Mouse (Mus musculus) heart, postnatal 25 days (tissue): Measurements from ENCODE around the gene Gabra5. TPM values are rescaled to one million over a fixed set of nuclear protein-coding genes. Genes with fewer than 3 reads are reported as not detected.

ENCODE experiments used
- DNase-seq: peaks from one replicate; pipeline ENCODE4 v3.0.0; 2022; ENCODE audit warnings: low spot score
- intact Hi-C: fragments of 180-260 bp; cut with DNase I; formaldehyde crosslinking; loops from one replicate; pipeline ENCODE4 v1.15.1; 2025
- total RNA-seq, 2 experiments: library from RNA; stranded (reverse); gene quantifications; 2 replicates each; pipeline ENCODE4 v1.2.3; 2021

Gabra5 gene
- total RNA-seq, 2 experiments from 2014 or later = not detected

DNA sequence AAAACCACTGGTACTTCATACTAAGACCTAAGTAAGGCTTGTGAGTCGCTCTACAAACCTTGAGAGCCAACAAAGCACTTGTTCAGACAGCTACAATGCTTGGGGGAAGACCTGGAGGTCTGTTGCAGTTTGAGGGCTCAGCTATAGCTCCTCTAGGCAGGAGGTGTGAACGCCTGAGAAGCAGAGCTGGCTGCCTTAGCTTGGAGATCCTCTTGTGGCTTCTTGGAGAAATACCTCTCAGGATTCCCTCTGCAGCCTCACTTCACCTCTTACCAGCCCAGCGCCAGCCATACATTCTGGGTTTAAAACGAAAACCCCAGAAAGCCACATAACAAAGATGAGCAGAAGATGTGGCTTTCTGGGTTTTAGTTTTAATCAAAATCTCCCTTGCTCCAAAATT is 119.8 kb downstream of the Gabra5 start:
- no peak for DNase-seq
- intact Hi-C loops = no loop called here

DNA sequence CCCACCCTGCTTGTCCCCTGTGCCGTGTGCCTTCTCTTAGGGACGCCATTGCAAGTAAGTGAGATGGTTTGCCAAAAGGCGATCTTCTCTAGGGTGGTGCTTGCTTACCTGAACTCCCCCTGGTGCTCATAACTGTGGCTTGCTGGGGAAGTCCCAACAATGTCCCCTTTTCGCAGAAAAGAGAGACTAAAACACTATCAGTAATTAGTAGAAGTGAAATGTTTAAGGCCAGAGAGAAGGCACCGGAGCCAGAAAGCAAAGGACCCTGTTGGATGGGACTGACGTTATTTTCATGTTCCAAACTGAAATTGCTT is 122.6 kb downstream of the Gabra5 start:
- DNase-seq = no peak
- intact Hi-C loops = loop anchor here (5.0 to 10.0 kb wide), 2 partner anchors 122 to 440 kb away; no protein-coding TSS in a partner anchor

DNA sequence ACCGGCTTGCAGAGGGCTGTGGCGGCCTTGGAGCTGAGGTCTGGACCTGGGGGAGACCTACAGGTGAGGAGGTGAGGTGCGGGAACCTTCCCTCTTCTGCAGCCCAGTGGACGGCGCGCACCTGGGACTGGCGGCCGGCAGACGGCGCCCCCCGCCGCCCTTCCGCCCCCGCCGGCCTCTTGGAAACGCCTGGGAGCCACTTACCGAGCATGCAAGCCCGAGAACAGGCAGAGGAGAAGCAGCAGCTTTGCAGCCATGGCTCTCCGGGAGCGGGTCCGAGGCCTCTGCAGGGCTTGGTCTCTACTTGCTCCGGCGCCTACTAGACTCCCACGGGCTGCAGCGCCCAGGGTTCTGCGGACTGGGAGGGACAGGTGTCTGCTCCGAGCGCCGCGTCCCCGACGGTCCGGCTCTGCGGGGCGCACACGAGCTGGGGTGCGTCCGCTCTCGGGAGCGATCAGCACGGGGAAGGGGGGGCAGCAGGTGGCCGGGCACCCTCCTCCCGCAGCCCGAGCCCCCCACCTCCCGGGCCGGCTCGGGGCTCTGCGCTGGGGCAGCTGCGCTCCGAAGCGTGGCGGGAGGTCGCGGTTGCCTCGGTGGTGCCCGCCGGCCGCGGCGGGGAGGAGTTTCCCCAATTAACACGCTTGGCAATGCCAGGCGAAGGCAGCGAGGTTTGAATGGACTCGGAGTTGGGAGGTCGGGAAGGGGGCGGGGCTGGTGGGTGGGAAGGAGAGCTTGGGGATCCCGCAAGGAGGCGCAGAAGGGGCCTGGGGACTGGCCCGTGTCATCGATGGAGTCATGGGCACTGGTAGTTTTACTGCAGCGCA is 123.1 kb downstream of the Gabra5 start, which contains the start of gene Gabrg3:
Gene Gabrg3 (minus strand): TSS at position 672 of the 824 bp plus-strand sequence.
- no peak for DNase-seq
- intact Hi-C loops = loop anchor here (5.0 to 10.0 kb wide), 2 partner anchors 122 to 439 kb away; no protein-coding TSS in a partner anchor

DNA sequence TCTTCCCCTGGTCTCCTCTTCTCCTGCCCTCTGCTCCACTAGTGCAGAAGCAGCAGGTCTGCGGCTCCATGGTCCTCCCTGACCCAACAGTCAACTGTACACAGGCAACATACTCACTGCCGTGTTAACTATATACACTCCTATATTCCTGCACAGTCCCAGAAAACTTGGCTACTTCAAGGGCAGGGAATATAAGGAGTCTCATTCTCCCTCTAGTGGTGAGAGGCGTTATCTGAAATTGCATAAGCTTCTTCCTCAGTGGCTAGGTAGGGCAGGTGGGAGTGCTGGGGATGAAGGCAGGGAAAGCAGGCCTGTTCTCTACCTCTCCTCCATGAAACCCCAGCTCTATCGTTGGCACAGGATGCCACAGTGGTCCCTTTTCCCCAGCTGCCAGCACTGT is 125.7 kb downstream of the Gabra5 start:
- no peak for DNase-seq
- intact Hi-C loops = loop anchor here (10.0 kb wide), 1 partner anchor 119 kb away; no protein-coding TSS in a partner anchor

DNA sequence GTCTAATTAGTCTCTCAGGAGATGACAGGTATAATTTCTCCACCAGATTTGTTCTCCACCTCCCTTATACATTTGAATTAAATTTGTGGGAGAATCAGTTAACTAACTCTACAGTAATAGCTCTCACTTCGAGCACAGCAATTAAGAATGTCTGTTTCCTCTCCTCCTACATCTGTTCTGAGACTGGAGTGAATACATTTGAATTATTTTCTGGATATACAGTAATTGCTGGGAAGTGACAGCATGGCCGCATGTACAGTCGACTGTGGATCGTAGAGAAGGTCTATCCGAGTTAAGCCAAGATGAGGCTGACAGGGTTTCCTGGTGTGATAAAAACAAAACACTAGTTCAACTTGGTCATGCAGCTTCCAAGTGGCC is 143.9 kb downstream of the Gabra5 start:
- intact Hi-C loops = no loop called here

DNA sequence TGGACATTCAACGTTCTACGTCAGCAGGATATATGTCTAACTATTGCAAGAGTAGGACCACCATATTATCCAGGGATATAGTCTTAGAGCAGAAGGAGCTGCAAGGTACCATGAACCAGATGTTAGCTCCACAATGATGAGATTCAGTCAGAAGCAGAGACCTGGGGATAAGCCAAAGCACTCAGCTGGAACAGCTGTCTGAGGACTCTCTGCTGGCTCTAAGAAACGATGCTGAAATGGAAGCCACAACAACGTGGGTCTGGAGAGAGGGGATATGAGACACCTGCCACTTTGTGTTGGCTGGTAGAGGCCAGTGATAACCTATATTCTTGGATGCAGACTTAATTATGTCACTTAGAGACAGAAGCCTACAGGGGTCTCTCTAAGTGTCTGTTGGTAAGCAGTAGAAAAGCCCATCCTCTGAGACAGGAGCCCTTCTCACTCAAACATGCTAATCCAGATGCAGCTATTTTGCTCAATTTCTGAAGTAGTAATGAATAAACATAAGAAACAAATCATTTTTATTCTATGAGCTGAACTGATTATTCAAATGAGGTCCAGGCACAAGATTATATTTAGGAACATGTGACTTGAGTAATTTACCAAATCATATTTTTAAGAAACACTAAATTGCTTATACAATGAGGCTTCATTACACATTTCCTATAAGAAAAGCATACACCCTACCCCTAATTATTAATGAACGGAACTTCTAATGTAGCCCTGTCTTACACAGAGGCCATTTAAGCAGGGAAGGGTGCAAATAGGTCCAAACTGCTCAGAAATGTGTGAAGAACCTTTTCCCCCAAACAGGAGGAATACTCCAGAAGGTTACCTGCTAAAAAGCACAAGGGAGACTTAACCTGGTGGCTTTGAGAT is 144.5 kb downstream of the Gabra5 start:
- DNase-seq = no peak
- intact Hi-C loops = no loop called here

More for the DNA sequence above, 143.9 kb downstream of the Gabra5 start:
- DNase-seq = no peak

DNA sequence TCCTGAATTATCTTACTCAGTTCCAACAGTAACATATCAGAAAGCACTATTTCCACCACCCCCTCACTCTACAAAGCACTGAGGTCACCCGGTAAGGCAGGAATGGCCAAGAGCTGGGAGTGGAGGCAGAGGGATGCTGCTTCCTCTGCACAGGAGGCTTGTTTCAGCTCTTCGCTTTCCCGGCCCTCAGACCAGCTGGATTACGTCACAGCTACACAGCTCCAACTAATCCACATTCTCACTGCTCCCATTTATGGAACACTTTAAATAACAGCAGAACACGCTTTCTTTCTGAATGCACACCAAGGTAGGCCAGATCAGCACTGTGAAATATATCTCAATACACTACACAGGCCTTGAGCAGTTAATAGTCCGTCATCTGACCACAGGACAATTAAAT is 146.0 kb downstream of the Gabra5 start:
- intact Hi-C loops = no loop called here
- DNase-seq = no peak

DNA sequence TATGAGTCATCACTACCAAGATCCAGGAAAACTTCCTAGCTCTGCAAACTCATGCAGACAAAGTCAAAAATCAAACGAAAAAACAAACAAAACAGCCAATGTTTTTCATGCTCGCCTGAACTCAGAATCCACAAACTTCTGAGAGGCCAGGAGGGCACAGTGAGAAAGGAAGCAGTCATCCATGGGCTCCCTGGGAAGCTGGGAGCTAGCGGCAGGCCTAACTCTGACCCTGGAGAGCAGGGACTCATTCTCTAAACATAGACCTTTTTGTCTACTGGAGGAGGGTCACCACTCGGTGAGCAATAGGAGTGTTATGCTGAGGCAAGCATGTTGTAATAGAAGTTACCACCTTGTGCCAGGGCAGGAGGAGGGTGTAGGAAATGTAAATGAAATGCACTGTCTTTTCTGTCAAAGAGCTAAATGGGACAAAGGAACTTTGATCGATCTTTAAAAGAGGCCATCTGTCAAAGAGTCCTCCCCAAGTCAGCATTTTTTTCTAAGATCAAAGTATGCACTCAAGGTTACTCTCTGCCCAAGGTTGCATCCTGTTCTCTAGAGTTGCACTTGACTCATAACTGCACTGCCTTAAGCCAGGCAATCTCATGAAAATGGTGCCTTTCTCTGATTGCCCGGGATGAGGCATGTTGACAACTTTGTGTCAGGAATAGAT is 151.9 kb downstream of the Gabra5 start:
- no peak for DNase-seq
- intact Hi-C loops = no loop called here

Other genes starting within 250 kb of the Gabra5 start
- under 1 TPM; 0.03 TPM for gene Gabrg3, start 122.9 kb downstream of the Gabra5 start, total RNA-seq
- gene Gabrb3, start 90.4 kb downstream of the Gabra5 start, total RNA-seq = under 1 TPM; 0.64 to 0.83 TPM